Mouse (Mus musculus) ES-Bruce4 (cell line): Measurements from ENCODE around the gene Sdsl. TPM values are rescaled to one million over a fixed set of nuclear protein-coding genes. Genes with fewer than 3 reads are reported as not detected.

Experiments
- H3K27ac ChIP-seq: 2 replicates; pipeline ENCODE4 v1.5.1; 2012; ENCODE audit warnings: low read length, inconsistent platforms; ENCODE audit not compliant: insufficient read depth
- H3K27me3 ChIP-seq: 2 replicates; pipeline ENCODE4 v1.6.1; 2012; ENCODE audit warnings: mild to moderate bottlenecking, low read length, inconsistent platforms; ENCODE audit not compliant: control insufficient read depth, poor library complexity, insufficient read depth, severe bottlenecking
- H3K36me3 ChIP-seq: 2 replicates; pipeline ENCODE4 v1.6.1; 2012; ENCODE audit warnings: inconsistent platforms, mild to moderate bottlenecking, low read length, moderate library complexity; ENCODE audit not compliant: control insufficient read depth, poor library complexity, insufficient read depth, severe bottlenecking
- H3K4me1 ChIP-seq: one replicate; pipeline ENCODE4 v1.8.1; 2011; ENCODE audit warnings: low read length; ENCODE audit not compliant: control insufficient read depth, insufficient read depth
- H3K4me3 ChIP-seq: 2 replicates; pipeline ENCODE4 v1.5.1; 2011; ENCODE audit warnings: low read depth, mild to moderate bottlenecking, low read length
- H3K9ac ChIP-seq: 2 replicates; pipeline ENCODE4 v1.6.1; 2012; ENCODE audit warnings: low read depth, mild to moderate bottlenecking, inconsistent platforms; ENCODE audit not compliant: poor library complexity, severe bottlenecking
- H3K9me3 ChIP-seq: replicated peaks from 2 replicates; pipeline ENCODE4 v1.6.1; 2012; ENCODE audit warnings: mild to moderate bottlenecking, low read length, inconsistent platforms; ENCODE audit not compliant: control insufficient read depth, poor library complexity, insufficient read depth, severe bottlenecking
- CTCF ChIP-seq: IDR thresholded peaks from one replicate; pipeline ENCODE4 v1.8.1; 2011; ENCODE audit warnings: low read depth, low read length
- EP300 ChIP-seq: IDR thresholded peaks from 2 replicates; pipeline ENCODE4 v1.6.1; 2011; ENCODE audit warnings: low read depth, low read length; ENCODE audit not compliant: insufficient read depth
- POLR2A ChIP-seq: IDR thresholded peaks from one replicate; pipeline ENCODE4 v1.8.1; 2011; ENCODE audit warnings: low read length; ENCODE audit not compliant: insufficient read depth
- polyA plus RNA-seq: library from polyadenylated mRNA; stranded (reverse); fragments of >200 nt; gene quantifications from 2 replicates; pipeline ENCODE4 v1.2.4, GENCODE M21; 2011; ENCODE audit warnings: low read depth; ENCODE audit not compliant: missing spikeins, insufficient read depth, insufficient read length

The Sdsl gene
- polyA plus RNA-seq, 1 experiment, result not detected

DNA sequence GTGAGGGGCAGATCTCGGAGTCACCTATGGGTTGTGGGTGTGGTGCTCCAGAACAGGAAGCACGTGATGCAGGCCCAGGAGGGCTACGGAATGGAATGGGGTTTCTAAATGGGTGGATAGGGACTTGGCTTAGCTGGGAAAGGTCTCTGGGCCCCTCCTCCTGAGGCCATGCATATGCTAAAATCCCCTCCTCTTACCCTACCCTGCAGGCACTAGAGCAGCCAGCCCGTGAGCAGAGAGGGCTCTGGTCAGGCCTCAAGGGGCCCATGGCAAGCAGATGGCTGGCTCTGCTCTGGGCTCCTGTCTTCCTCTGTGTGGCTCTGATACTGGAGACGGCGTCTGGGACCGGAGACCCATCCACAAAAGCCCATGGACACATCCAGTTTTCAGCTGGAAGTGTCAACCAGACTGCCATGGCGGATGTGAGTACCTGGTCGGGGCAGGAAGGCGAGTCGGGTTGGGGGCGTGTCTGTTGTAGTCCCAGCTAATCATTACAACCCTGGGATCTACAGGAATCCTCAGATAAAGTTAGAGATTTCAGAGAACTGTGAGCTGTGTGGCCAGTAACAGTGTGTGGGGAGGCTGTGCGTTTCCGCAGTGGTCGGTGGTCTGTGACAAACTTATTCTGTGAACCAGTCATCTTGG, 40.4 kb upstream of the Sdsl start:
- Histone ChIP-seq H3K36me3 (no peaks in the 10 kb centered on the region), H3K27me3 (no peaks in the 10 kb centered on the region), H3K9me3 (no peaks in the 10 kb centered on the region), H3K9ac (peak overlapping the region; percentile 13; the same call in 1 of the 2 replicates), H3K4me3 (peak overlapping the region; percentile 64), H3K4me1 (peaks cover 14% of the 10 kb centered on the region), H3K27ac (peak overlapping the region; percentile 71)
- TF ChIP-seq EP300 (peak; percentile 83), POLR2A (peak; percentile 31), CTCF (no peak)

DNA sequence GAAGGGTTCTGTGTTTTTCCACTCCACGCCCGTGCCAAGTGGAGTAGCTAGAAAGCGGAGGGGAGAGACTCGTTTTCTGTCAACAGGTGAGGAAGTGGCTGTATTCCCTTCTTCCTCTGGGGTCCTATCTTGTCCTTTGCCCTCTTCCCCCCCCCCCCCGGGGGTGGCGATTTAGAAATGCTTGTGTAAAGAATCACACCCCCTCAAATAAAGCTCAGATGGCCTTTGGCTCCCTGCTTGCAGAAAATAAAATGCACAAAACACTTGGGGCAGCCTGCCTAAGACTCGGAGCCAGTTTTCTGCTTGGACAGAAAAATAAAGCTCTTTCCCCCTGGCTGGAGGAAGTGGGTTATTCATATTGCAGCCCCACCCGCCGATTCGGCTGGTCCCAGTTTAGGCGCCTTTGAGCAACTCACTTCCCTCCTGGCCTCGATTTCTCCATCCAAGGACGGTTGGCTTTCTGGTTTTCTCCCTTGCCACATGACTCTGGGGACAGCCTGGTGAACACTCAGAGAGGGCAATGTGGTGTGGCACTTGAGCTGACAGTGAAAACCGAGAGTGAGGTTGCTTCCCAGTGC, 39.1 kb upstream of the Sdsl start:
- Histone ChIP-seq H3K9ac (peak overlapping the region; percentile 47), H3K27ac (no peak overlapping the region), H3K4me1 (peaks cover 6% of the 10 kb centered on the region), H3K27me3 (no peaks in the 10 kb centered on the region), H3K36me3 (no peaks in the 10 kb centered on the region), H3K9me3 (no peaks in the 10 kb centered on the region), H3K4me3 (peak overlapping the region; percentile 76)
- no peak for TF ChIP-seq CTCF
- TF ChIP-seq EP300, result no peak
- TF ChIP-seq POLR2A, result no peak

GRCm38 (mm10) chr5:120510982-120511642, 38.5 kb upstream of the Sdsl start, which contains the start of gene Slc8b1:
Slc8b1 (plus strand) TSS chr5:120511168.
- TF ChIP-seq CTCF, result no peak
- TF ChIP-seq EP300, result no peak
- peak; percentile 39 for TF ChIP-seq POLR2A
- no peaks in the 10 kb centered on the region for H3K27me3 ChIP-seq
- no peak within 1 kb of the TSS for H3K27ac ChIP-seq
- no peaks in the 10 kb centered on the region for H3K36me3 ChIP-seq
- H3K9me3 ChIP-seq, result no peaks in the 10 kb centered on the region
- peak within 1 kb of the TSS; percentile 76 for H3K4me3 ChIP-seq
- H3K9ac ChIP-seq, result peak within 1 kb of the TSS; percentile 47
- H3K4me1 ChIP-seq, result peaks cover 6% of the 10 kb centered on the region

- Histone ChIP-seq H3K4me1 (peaks cover 2% of the 10 kb centered on the region), H3K4me3 (no peak overlapping the region), H3K27me3 (no peaks in the 10 kb centered on the region), H3K27ac (no peak overlapping the region), H3K9ac (no peak overlapping the region), H3K36me3 (no peaks in the 10 kb centered on the region), H3K9me3 (no peaks in the 10 kb centered on the region)
- no peak for TF ChIP-seq CTCF
- no peak for TF ChIP-seq EP300
- no peak for TF ChIP-seq POLR2A
Measured at GRCm38 (mm10) chr5:120507311-120507710, 34.7 kb upstream of the Sdsl start.

- Histone ChIP-seq H3K36me3 (no peaks in the 10 kb centered on the region), H3K9me3 (no peaks in the 10 kb centered on the region), H3K4me3 (no peak overlapping the region), H3K4me1 (no peaks in the 10 kb centered on the region), H3K9ac (no peak overlapping the region), H3K27ac (no peak overlapping the region), H3K27me3 (no peaks in the 10 kb centered on the region)
- TF ChIP-seq POLR2A (no peak), CTCF (no peak), EP300 (no peak)
Measured at GRCm38 (mm10) chr5:120506490-120506889, 33.9 kb upstream of the Sdsl start.

GRCm38 (mm10) chr5:120505781-120506180, 33.2 kb upstream of the Sdsl start:
- Histone ChIP-seq H3K4me1 (no peaks in the 10 kb centered on the region), H3K9ac (no peak overlapping the region), H3K27ac (no peak overlapping the region), H3K36me3 (no peaks in the 10 kb centered on the region), H3K4me3 (peak overlapping the region; percentile 51), H3K9me3 (no peaks in the 10 kb centered on the region), H3K27me3 (no peaks in the 10 kb centered on the region)
- TF ChIP-seq POLR2A, result no peak
- no peak for TF ChIP-seq CTCF
- no peak for TF ChIP-seq EP300
